Mouse (Mus musculus): ENCODE results near the gene Slc1a2. TPM values are rescaled to one million over a fixed set of nuclear protein-coding genes. Genes with fewer than 3 reads are reported as not detected.

Slc1a2 gene
- polyA plus RNA-seq, 1 experiment from 2014 or later: 0.27 TPM

DNA sequence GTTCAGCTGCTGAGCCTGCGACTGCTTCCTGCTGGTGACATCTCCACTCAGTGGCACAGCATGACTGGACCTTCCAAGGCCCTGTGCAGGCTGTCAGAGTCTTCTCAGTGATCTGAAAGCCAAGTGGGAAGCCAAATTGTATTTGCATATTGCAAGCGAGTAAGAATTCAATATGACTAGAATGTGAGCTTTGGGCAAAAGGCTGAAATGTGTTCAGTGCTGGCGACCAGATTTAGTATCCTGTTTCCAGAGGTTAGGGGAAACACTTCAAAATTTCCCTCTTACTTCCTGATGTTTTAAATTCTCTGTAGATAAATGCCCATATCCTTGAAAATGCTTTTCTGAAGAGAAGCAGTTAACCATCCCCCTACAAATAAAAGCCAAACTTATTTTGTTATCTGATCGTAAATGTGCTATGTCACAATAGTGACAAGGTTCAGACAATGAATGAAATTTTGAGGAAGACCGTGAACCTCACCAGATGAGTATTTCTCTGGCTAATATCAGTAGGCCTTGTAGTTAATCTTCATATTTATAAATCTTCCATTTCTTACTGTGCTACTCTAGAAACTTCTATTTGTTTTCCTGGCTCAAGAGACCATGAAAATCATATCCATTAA lies 98.9 kb downstream of the Slc1a2 start:
- WGBS: 70% methylated on average over 5 of the region's 5 CpGs

DNA sequence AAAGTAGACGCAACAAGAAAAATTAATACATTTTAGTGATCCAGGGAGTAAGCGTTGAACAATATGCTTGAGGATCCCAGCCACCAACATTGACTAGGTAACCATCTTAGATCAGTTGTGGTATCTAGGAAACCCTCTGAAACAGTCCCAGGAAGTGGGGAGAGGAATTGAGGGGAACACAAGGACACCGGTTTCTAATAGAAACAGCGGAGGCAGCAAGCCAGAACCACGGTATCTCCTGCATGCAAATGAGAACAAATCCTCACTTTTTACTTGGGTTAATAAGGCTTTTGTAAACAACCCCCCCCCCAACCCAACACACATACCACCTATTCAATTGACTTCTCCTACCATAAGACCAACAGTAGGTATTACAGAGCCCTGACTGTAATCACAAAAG lies 101.0 kb downstream of the Slc1a2 start:
- no peak for TF ChIP-seq CTCF (IDR thresholded peaks at IDR 0.05; ENCODE audit: low read depth)
- Histone ChIP-seq H3K27ac (ENCODE audit: low read depth, low read length) (no peak overlapping the region), H3K9me3 (ENCODE audit: control insufficient read depth) (no peaks in the 10 kb centered on the region), H3K4me3 (ENCODE audit: low read depth, low read length) (no peak overlapping the region), H3K4me1 (replicated peaks; ENCODE audit: control insufficient read depth, insufficient read depth, low read length) (no peaks in the 10 kb centered on the region), H3K9ac (ENCODE audit: low read depth, low read length) (no peak overlapping the region), H3K4me2 (replicated peaks; ENCODE audit: low read depth) (no peak overlapping the region), H3K27me3 (replicated peaks; ENCODE audit: control insufficient read depth, insufficient read depth, low read length) (no peaks in the 10 kb centered on the region), H3K36me3 (ENCODE audit: control insufficient read depth, insufficient read depth) (no peaks in the 10 kb centered on the region)
- no peak for ATAC-seq
- 94% methylated on average over 5 of the region's 5 CpGs for WGBS

More for the DNA sequence above, 98.9 kb downstream of the Slc1a2 start:
- Histone ChIP-seq H3K27me3 (replicated peaks; ENCODE audit: control insufficient read depth, insufficient read depth, low read length) (no peaks in the 10 kb centered on the region), H3K27ac (ENCODE audit: low read depth, low read length) (no peak overlapping the region), H3K4me2 (replicated peaks; ENCODE audit: low read depth) (no peak overlapping the region), H3K4me3 (ENCODE audit: low read depth, low read length) (no peak overlapping the region), H3K36me3 (ENCODE audit: control insufficient read depth, insufficient read depth) (no peaks in the 10 kb centered on the region), H3K4me1 (replicated peaks; ENCODE audit: control insufficient read depth, insufficient read depth, low read length) (no peaks in the 10 kb centered on the region), H3K9me3 (ENCODE audit: control insufficient read depth) (no peaks in the 10 kb centered on the region), H3K9ac (ENCODE audit: low read depth, low read length) (no peak overlapping the region)
- TF ChIP-seq CTCF (IDR thresholded peaks at IDR 0.05; ENCODE audit: low read depth): no peak
- no peak for ATAC-seq

DNA sequence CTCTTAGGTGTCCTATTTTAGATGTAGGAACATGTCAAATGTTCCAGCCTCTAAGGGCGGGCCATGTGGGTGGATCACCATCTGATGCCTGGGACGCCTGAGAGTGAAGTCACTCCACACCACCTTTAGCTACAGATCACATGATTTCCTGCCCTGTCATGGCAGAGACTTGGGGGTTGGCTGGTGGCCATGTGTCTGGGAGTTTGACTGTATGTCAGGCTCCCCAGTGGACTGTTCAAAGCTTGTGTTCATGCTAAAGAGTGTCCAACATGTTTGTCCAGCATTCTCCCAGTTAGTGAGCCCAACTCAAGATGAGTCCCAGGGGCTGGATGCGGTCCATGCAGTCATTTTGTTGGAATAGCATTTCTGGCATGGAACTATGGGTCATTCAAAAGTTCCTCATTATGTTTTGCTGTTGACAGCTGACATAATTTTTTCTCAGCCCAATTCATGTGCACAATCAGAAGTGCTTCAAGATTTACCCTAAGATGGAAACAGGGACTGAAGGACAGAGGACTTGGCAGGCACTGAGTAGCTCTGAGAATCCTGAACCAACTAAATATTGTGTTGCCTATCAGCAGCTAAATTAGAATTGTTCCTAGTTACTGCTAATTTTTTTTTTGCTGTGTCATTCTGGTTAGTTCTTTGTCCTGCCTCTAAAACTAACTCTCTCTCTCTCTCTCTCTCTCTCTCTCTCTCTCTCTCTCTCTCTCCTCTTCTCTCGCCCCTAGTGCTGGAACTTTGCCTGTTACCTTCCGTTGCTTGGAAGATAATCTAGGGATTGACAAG lies 102.0 kb downstream of the Slc1a2 start:
- Histone ChIP-seq H3K36me3 (ENCODE audit: control insufficient read depth, insufficient read depth) (no peaks in the 10 kb centered on the region), H3K27me3 (replicated peaks; ENCODE audit: control insufficient read depth, insufficient read depth, low read length) (no peaks in the 10 kb centered on the region), H3K9me3 (ENCODE audit: control insufficient read depth) (no peaks in the 10 kb centered on the region), H3K4me1 (replicated peaks; ENCODE audit: control insufficient read depth, insufficient read depth, low read length) (no peaks in the 10 kb centered on the region), H3K4me3 (ENCODE audit: low read depth, low read length) (no peak overlapping the region), H3K9ac (ENCODE audit: low read depth, low read length) (no peak overlapping the region), H3K4me2 (replicated peaks; ENCODE audit: low read depth) (no peak overlapping the region), H3K27ac (ENCODE audit: low read depth, low read length) (no peak overlapping the region)
- no peak for TF ChIP-seq CTCF (IDR thresholded peaks at IDR 0.05; ENCODE audit: low read depth)
- WGBS: 86% methylated on average over 5 of the region's 5 CpGs
- no peak for ATAC-seq

DNA sequence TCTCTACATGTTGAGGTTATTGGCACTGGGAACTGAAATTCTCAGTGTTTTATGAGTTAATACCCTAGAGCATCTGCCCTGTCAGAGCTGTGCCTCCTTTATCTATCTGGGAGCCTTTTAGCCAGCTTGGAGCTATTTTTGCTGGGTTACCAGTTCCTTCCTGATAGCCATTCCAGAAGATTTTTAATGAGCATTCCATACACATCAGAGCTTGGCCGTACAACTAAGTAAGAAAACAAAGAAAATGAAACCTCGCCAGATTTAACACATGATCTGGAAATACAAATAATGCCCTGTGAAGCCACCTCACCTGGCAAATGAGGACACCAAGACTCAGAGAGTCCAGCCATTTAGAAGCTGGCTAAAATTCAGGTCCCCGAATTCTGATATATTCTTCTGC lies 104.7 kb downstream of the Slc1a2 start:
- no peaks in the 10 kb centered on the region for H3K4me1 ChIP-seq (replicated peaks; ENCODE audit: control insufficient read depth, insufficient read depth, low read length)
- WGBS: 89% methylated on average over 3 of the region's 3 CpGs
- no peaks in the 10 kb centered on the region for H3K36me3 ChIP-seq (ENCODE audit: control insufficient read depth, insufficient read depth)
- ATAC-seq: no peak
- no peak overlapping the region for H3K4me2 ChIP-seq (replicated peaks; ENCODE audit: low read depth)
- no peaks in the 10 kb centered on the region for H3K27me3 ChIP-seq (replicated peaks; ENCODE audit: control insufficient read depth, insufficient read depth, low read length)
- no peak for TF ChIP-seq CTCF (IDR thresholded peaks at IDR 0.05; ENCODE audit: low read depth)
- no peak overlapping the region for H3K27ac ChIP-seq (ENCODE audit: low read depth, low read length)
- no peaks in the 10 kb centered on the region for H3K9me3 ChIP-seq (ENCODE audit: control insufficient read depth)
- no peak overlapping the region for H3K9ac ChIP-seq (ENCODE audit: low read depth, low read length)
- no peak overlapping the region for H3K4me3 ChIP-seq (ENCODE audit: low read depth, low read length)

DNA sequence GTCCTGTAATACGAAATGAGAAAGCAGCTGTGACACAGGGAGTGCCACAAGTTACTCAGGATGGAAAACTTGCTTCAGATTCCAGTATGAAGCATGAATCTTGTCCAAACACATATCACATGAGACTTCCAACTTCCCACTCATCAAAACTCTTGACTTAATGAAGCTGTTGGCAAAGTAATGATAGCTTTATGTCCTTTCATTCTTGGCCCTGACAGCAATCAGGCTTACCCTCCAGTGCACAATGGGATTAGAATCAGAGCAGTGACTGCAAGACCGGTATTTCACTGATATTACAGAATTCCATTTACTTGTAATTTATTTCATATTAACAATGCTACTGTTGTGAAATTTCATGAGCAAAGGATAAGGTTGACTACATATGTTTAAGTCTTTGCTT lies 105.5 kb downstream of the Slc1a2 start:
- 95% methylated on average over 2 of the region's 2 CpGs for WGBS
- Histone ChIP-seq H3K9ac (ENCODE audit: low read depth, low read length) (no peak overlapping the region), H3K4me1 (replicated peaks; ENCODE audit: control insufficient read depth, insufficient read depth, low read length) (no peaks in the 10 kb centered on the region), H3K9me3 (ENCODE audit: control insufficient read depth) (no peaks in the 10 kb centered on the region), H3K36me3 (ENCODE audit: control insufficient read depth, insufficient read depth) (no peaks in the 10 kb centered on the region), H3K4me2 (replicated peaks; ENCODE audit: low read depth) (no peak overlapping the region), H3K27ac (ENCODE audit: low read depth, low read length) (no peak overlapping the region), H3K4me3 (ENCODE audit: low read depth, low read length) (no peak overlapping the region), H3K27me3 (replicated peaks; ENCODE audit: control insufficient read depth, insufficient read depth, low read length) (no peaks in the 10 kb centered on the region)
- no peak for ATAC-seq
- no peak for TF ChIP-seq CTCF (IDR thresholded peaks at IDR 0.05; ENCODE audit: low read depth)

DNA sequence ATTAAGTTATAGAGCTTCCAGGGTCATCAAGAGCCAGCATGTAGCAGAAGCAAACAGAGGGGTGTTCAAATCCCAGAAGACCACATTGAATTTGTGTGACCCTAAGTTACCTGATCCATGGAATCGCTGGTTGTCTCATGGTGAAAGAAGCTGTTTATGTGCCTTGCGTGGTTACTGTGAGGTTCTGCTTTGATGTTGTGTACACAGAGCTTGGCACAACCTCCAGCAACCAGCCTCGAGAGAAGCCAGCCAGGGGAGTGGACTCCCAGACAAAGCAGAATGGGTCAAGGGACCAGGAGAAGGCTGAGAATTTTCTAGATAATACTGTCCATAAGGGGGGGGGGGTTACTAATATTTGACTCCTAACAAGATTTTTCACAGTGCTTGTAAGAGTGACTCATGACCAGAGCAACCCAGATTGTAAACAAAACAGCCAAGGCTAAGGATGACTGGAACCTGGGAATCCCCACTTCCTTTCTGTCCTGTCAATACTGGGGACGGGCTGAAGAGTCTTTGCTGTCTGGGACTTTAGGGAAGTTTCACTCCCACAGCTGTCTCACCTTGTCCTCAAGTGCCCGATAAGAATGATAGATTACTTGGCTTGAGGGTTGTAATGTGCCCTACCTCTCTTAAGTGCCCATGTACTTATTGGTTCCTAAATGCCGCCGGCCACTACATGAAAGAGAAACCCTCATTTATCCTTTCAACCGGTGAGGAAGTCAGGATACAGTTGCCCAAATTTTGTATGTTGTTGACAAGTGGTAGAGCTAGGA lies 106.3 kb downstream of the Slc1a2 start:
- H3K27ac ChIP-seq (ENCODE audit: low read depth, low read length): no peak overlapping the region
- ATAC-seq: no peak
- 41% methylated on average over 8 of the region's 8 CpGs for WGBS
- H3K4me3 ChIP-seq (ENCODE audit: low read depth, low read length): no peak overlapping the region
- no peaks in the 10 kb centered on the region for H3K36me3 ChIP-seq (ENCODE audit: control insufficient read depth, insufficient read depth)
- H3K4me1 ChIP-seq (replicated peaks; ENCODE audit: control insufficient read depth, insufficient read depth, low read length): no peaks in the 10 kb centered on the region
- no peaks in the 10 kb centered on the region for H3K27me3 ChIP-seq (replicated peaks; ENCODE audit: control insufficient read depth, insufficient read depth, low read length)
- H3K9me3 ChIP-seq (ENCODE audit: control insufficient read depth): no peaks in the 10 kb centered on the region
- no peak for TF ChIP-seq CTCF (IDR thresholded peaks at IDR 0.05; ENCODE audit: low read depth)
- no peak overlapping the region for H3K4me2 ChIP-seq (replicated peaks; ENCODE audit: low read depth)
- no peak overlapping the region for H3K9ac ChIP-seq (ENCODE audit: low read depth, low read length)
